Mouse (Mus musculus) CH12F3 (cell line): ENCODE measurements around the gene Amotl1.

ENCODE experiments used
- in situ Hi-C: fragments of 300-500 bp; cut with MboI; formaldehyde crosslinking; loops from 2 replicates; pipeline ENCODE4 v1.14.3; 2020; ENCODE audit warnings: low sequenced_read_pairs

Amotl1 gene

GRCm38 (mm10) chr9:14642251-14643021 lies 2.4 kb downstream of the Amotl1 start:
- in situ Hi-C loops, result no loop called here

- in situ Hi-C loops, result no loop called here
Observed at GRCm38 (mm10) chr9:14641310-14642067, 3.4 kb downstream of the Amotl1 start.

- in situ Hi-C loops, result no loop called here
Observed at GRCm38 (mm10) chr9:14636244-14636643, 8.6 kb downstream of the Amotl1 start.

GRCm38 (mm10) chr9:14635551-14635950 lies 9.3 kb downstream of the Amotl1 start:
- in situ Hi-C loops, result no loop called here

GRCm38 (mm10) chr9:14634155-14634554 lies 10.7 kb downstream of the Amotl1 start:
- in situ Hi-C loops, result no loop called here

GRCm38 (mm10) chr9:14632365-14633163 lies 12.3 kb downstream of the Amotl1 start:
- in situ Hi-C loops, result no loop called here

- in situ Hi-C loops, result no loop called here
Observed at GRCm38 (mm10) chr9:14631729-14632128, 13.1 kb downstream of the Amotl1 start.

GRCm38 (mm10) chr9:14627525-14627924 lies 17.3 kb downstream of the Amotl1 start:
- in situ Hi-C loops, result no loop called here

GRCm38 (mm10) chr9:14625961-14626360 lies 18.9 kb downstream of the Amotl1 start:
- in situ Hi-C loops, result no loop called here

GRCm38 (mm10) chr9:14625024-14625423 lies 19.8 kb downstream of the Amotl1 start:
- in situ Hi-C loops, result no loop called here

- in situ Hi-C loops, result no loop called here
Observed at GRCm38 (mm10) chr9:14623928-14624327, 20.9 kb downstream of the Amotl1 start.

- in situ Hi-C loops, result no loop called here
Observed at GRCm38 (mm10) chr9:14623250-14623649, 21.6 kb downstream of the Amotl1 start.

- in situ Hi-C loops, result no loop called here
Observed at GRCm38 (mm10) chr9:14622848-14623247, 22.0 kb downstream of the Amotl1 start.

GRCm38 (mm10) chr9:14620107-14620506 lies 24.7 kb downstream of the Amotl1 start:
- in situ Hi-C loops, result no loop called here

GRCm38 (mm10) chr9:14614931-14615880 lies 29.6 kb downstream of the Amotl1 start:
- in situ Hi-C loops, result no loop called here

GRCm38 (mm10) chr9:14614205-14614930 lies 30.5 kb downstream of the Amotl1 start:
- in situ Hi-C loops, result no loop called here

- in situ Hi-C loops, result no loop called here
Observed at GRCm38 (mm10) chr9:14613308-14614204, 31.3 kb downstream of the Amotl1 start.

GRCm38 (mm10) chr9:14612588-14612987 lies 32.3 kb downstream of the Amotl1 start:
- in situ Hi-C loops, result no loop called here

GRCm38 (mm10) chr9:14608521-14608920 lies 36.3 kb downstream of the Amotl1 start:
- in situ Hi-C loops, result no loop called here
